Mouse (Mus musculus) lung, embryonic 16.5 days (tissue): ENCODE measurements around the gene Pgc. TPM values are rescaled to one million over a fixed set of nuclear protein-coding genes. Genes with fewer than 3 reads are reported as not detected.
A peak's percentile ranks its signal among the peaks of the same experiment; 100 is the strongest.

Source experiments
- ATAC-seq: fragments of 200-750 bp; cut with Nextera tagmentation; 2 replicates; pipeline ENCODE4 v1.8.0; 2017; ENCODE audit warnings: low read depth, mild to moderate bottlenecking, moderate library complexity
- H3K27ac ChIP-seq: fragments of 300-500 bp; sonication (generic); 2 replicates; pipeline ENCODE4 v1.5.1; 2014; ENCODE audit warnings: mild to moderate bottlenecking, control low read depth, low read length
- H3K27me3 ChIP-seq: fragments of 300-500 bp; sonication (generic); 2 replicates; pipeline ENCODE4 v1.6.1; 2014; ENCODE audit warnings: low read depth, low read length, mixed read lengths; ENCODE audit not compliant: control insufficient read depth, insufficient read depth
- H3K36me3 ChIP-seq: fragments of 300-500 bp; sonication (generic); 2 replicates; pipeline ENCODE4 v1.6.1; 2014; ENCODE audit warnings: low read length; ENCODE audit not compliant: control insufficient read depth, insufficient read depth
- H3K4me1 ChIP-seq: fragments of 300-500 bp; sonication (generic); replicated peaks from 2 replicates; pipeline ENCODE4 v1.6.1; 2014; ENCODE audit warnings: low read length, mixed read lengths; ENCODE audit not compliant: control insufficient read depth, insufficient read depth
- H3K4me2 ChIP-seq: fragments of 300-500 bp; sonication (generic); 2 replicates; pipeline ENCODE4 v1.6.1; 2014; ENCODE audit warnings: low read depth, low read length, control low read depth
- H3K4me3 ChIP-seq: fragments of 300-500 bp; sonication (generic); 2 replicates; pipeline ENCODE4 v1.5.1; 2014; ENCODE audit warnings: mild to moderate bottlenecking, low read length, control low read depth
- H3K9ac ChIP-seq: fragments of 300-500 bp; sonication (generic); 2 replicates; pipeline ENCODE4 v1.6.1; 2014; ENCODE audit warnings: low read length, control low read depth
- H3K9me3 ChIP-seq: fragments of 300-500 bp; sonication (generic); 2 replicates; pipeline ENCODE4 v1.6.1; 2016; ENCODE audit warnings: low read length; ENCODE audit not compliant: control insufficient read depth
- WGBS: fragments of 180-500 bp; shearing (Covaris S2); extraction: QIAGEN DNeasy Blood & Tissue Kit; methylation state at CpG from one replicate; pipeline ENCODE4 v1.1.7; 2014; 5-methylcytosine and 5-hydroxymethylcytosine counted together
- polyA plus RNA-seq: library from polyadenylated mRNA; unstranded; fragments of >200 nt; fragmentation: Nextera tagmentation; extraction: Ambion mirVana; gene quantifications from 2 replicates; pipeline ENCODE4 v1.2.1, GENCODE M21; 2015

Pgc gene
- polyA plus RNA-seq, result 22.5 and 26.8 TPM in 2 replicates

DNA sequence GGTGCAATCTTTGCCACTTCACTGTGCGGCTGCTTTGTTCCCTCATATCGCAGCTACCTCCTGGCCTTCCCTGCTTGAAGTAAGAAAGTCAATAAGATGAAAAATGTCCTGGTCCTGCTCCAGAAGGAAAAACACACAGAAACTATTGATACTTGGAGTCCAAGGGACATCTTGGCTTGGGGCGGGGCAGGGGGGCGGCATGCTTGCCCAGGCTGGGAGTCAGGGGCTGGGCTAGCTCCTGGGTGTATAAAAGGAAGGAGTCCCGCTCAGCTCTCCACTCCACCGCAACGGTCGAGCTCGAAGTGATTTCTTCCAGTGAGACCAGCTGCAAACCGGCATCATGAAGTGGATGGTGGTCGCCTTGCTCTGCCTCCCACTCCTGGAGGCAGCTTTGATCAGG is at the start of gene Pgc:
TSS of gene Pgc (plus strand) at position 277 of the 400 bp plus-strand sequence.
- Histone ChIP-seq H3K4me1 (no peaks in the 10 kb centered on the region), H3K27ac (no peak within 1 kb of the TSS), H3K9me3 (no peaks in the 10 kb centered on the region), H3K4me2 (peak within 1 kb of the TSS; percentile 11; the same call in 1 of the 2 replicates), H3K27me3 (no peaks in the 10 kb centered on the region), H3K4me3 (no peak within 1 kb of the TSS), H3K9ac (no peak within 1 kb of the TSS; the same call in 1 of the 2 replicates), H3K36me3 (no peaks in the 10 kb centered on the region)
- no peak for ATAC-seq
- 51% methylated on average over 11 of the region's 11 CpGs for WGBS

GRCm38 (mm10) chr17:47678238-47678637 is 48.4 kb upstream of the Pgc start:
- Histone ChIP-seq H3K27ac (no peak overlapping the region), H3K36me3 (peaks cover 13% of the 10 kb centered on the region), H3K4me3 (no peak overlapping the region), H3K4me2 (no peak overlapping the region), H3K27me3 (no peaks in the 10 kb centered on the region), H3K9ac (no peak overlapping the region), H3K4me1 (0 out of 2 replicates have a peak, but pooled peaks cover 2% of the 10 kb centered on the region), H3K9me3 (no peaks in the 10 kb centered on the region)
- peak; percentile 64; the same call in 1 of the 2 replicates for ATAC-seq
- WGBS, result 71% methylated on average over 5 of the region's 5 CpGs

- no peak for ATAC-seq
- Histone ChIP-seq H3K9ac (no peak overlapping the region), H3K27me3 (no peaks in the 10 kb centered on the region), H3K4me2 (no peak overlapping the region), H3K4me1 (0 out of 2 replicates have a peak, but pooled peaks cover 2% of the 10 kb centered on the region), H3K36me3 (peaks cover 13% of the 10 kb centered on the region), H3K4me3 (no peak overlapping the region), H3K27ac (no peak overlapping the region), H3K9me3 (no peaks in the 10 kb centered on the region)
- 61% methylated on average over 5 of the region's 5 CpGs for WGBS
Observed at GRCm38 (mm10) chr17:47678702-47679101, 47.9 kb upstream of the Pgc start.

DNA sequence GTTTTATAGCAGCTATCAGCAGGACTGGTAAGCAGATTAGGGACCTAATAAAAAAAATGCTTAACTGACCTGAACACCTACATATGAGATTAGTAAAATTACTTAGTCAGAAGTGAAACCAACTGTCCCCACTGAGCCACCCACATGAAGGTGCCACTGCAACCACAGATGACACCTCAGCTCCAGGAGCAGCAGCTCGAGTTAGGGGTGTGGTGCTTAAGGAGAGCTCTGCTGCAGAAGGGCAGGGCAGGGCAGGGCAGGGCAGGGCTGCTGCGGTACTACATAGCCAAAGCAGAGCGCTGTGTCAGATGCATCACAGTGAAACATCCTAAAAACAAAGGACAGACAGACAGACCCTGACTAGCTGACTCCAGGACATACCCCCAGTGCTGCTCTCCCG is 43.8 kb upstream of the Pgc start:
- Histone ChIP-seq H3K9ac (no peak overlapping the region), H3K4me2 (no peak overlapping the region), H3K4me3 (no peak overlapping the region), H3K9me3 (no peaks in the 10 kb centered on the region), H3K27me3 (no peaks in the 10 kb centered on the region), H3K4me1 (peaks cover 6% of the 10 kb centered on the region), H3K36me3 (peaks cover 18% of the 10 kb centered on the region), H3K27ac (no peak overlapping the region)
- no peak for ATAC-seq
- WGBS, result 76% methylated on average over 4 of the region's 4 CpGs

- peak overlapping the region; percentile 82 for H3K9ac ChIP-seq
- peak overlapping the region; percentile 77 for H3K4me3 ChIP-seq
- H3K4me1 ChIP-seq, result peaks cover 13% of the 10 kb centered on the region
- H3K9me3 ChIP-seq, result no peaks in the 10 kb centered on the region
- H3K4me2 ChIP-seq, result peak overlapping the region; percentile 68
- ATAC-seq, result peak; percentile 89
- peaks cover 5% of the 10 kb centered on the region for H3K36me3 ChIP-seq
- no peaks in the 10 kb centered on the region for H3K27me3 ChIP-seq
- WGBS, result under 1% methylated on average over 70 of the region's 70 CpGs
- peak overlapping the region; percentile 81 for H3K27ac ChIP-seq
Observed at GRCm38 (mm10) chr17:47687409-47688343, 39.0 kb upstream of the Pgc start.

GRCm38 (mm10) chr17:47688344-47688607 is 38.4 kb upstream of the Pgc start, which contains the start of gene Tomm6:
Tomm6 (minus strand) TSS chr17:47688386.
- Histone ChIP-seq H3K27me3 (no peaks in the 10 kb centered on the region), H3K9me3 (no peaks in the 10 kb centered on the region), H3K4me2 (peak within 1 kb of the TSS; percentile 68), H3K27ac (peak within 1 kb of the TSS; percentile 81), H3K36me3 (peaks cover 5% of the 10 kb centered on the region), H3K4me1 (peaks cover 13% of the 10 kb centered on the region), H3K9ac (peak within 1 kb of the TSS; percentile 82), H3K4me3 (peak within 1 kb of the TSS; percentile 77)
- 2% methylated on average over 9 of the region's 9 CpGs for WGBS
- ATAC-seq, result no peak

DNA sequence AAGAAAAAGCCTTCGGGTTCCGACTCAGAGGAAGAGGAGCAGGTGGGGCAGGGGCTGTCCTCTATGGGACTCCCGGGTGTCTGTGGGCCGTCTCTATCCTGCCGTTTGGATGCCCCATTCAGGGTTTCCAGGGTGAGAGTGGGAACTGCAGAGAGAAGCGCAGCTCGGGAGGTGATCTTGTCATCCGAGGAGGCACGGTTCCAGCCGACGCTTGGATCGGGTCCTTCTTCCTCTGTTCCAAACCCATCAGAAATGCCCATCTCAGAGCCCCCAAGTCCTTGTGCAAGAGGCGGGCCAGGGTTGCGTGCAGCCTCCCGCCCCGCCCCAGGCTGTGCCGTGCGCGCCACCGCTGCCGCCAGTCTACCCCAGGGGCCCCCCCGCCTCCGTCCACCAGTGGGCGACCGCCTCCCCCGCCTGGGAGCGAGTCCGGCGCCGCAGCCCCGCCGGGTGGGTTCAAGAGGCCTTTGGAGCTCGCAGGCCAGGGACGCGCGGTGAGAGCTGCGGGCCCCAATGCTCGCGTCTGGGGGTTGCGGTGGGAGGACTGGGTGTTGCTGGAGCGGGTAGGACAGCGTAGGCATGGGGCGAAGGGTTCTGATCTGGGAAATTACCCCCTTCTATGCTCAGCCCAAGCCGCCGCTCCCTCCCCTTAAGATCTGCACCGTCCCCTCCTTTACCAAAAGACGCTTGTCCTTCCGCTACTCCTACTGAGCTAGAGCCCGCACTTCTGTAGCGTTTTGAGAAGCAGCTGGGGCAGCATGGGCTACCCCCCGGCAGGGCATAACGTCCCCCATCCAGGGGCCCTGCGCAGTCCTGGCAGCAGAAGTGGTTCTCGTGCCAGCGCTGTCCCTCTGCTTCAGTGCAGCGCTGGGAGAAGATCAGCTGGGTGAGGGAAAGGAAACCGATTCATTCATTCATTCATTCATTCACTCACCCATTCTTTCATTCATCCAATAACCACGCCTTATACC is 37.8 kb upstream of the Pgc start, which contains the start of gene Frs3:
TSS of gene Frs3 (plus strand) at position 423 of the 968 bp plus-strand sequence.
- no peaks in the 10 kb centered on the region for H3K9me3 ChIP-seq
- peaks cover 16% of the 10 kb centered on the region for H3K4me1 ChIP-seq
- WGBS, result 1% methylated on average over 56 of the region's 58 CpGs
- H3K36me3 ChIP-seq, result peaks cover 5% of the 10 kb centered on the region
- H3K4me3 ChIP-seq, result peak within 1 kb of the TSS; percentile 77
- H3K27ac ChIP-seq, result peak within 1 kb of the TSS; percentile 81
- no peaks in the 10 kb centered on the region for H3K27me3 ChIP-seq
- peak; percentile 82 for ATAC-seq
- H3K9ac ChIP-seq, result peak within 1 kb of the TSS; percentile 82
- peak within 1 kb of the TSS; percentile 68 for H3K4me2 ChIP-seq

DNA sequence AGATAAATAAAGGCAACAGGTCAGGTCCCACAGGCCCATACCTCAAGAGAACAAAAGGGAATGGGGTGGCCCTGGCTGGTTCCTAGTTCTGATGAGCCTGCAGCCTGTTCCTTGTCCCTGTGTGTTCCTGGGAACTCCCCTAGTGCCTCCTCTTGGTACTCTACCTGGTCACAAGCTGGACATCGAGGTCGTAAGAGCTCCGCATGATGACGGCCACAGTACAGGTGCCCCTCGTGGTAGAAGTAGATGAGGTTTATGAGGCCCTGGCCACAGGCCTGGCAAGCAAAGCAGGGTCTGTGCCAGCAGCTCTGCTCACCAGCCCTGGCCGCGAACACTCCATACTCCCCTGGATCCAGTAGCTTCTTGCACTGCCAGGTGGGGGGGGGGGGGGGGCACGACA is 36.7 kb upstream of the Pgc start:
- Histone ChIP-seq H3K27ac (no peak overlapping the region), H3K9me3 (no peaks in the 10 kb centered on the region), H3K4me1 (peaks cover 21% of the 10 kb centered on the region), H3K4me3 (no peak overlapping the region), H3K4me2 (no peak overlapping the region; the same call in 1 of the 2 replicates), H3K27me3 (no peaks in the 10 kb centered on the region), H3K9ac (no peak overlapping the region), H3K36me3 (no peaks in the 10 kb centered on the region)
- 82% methylated on average over 7 of the region's 8 CpGs for WGBS
- no peak for ATAC-seq

GRCm38 (mm10) chr17:47691650-47692049 is 35.0 kb upstream of the Pgc start:
- Histone ChIP-seq H3K4me1 (peaks cover 21% of the 10 kb centered on the region), H3K27ac (no peak overlapping the region), H3K4me2 (no peak overlapping the region), H3K36me3 (no peaks in the 10 kb centered on the region), H3K9ac (no peak overlapping the region), H3K4me3 (no peak overlapping the region), H3K27me3 (no peaks in the 10 kb centered on the region), H3K9me3 (no peaks in the 10 kb centered on the region)
- WGBS, result 92% methylated on average over 3 of the region's 3 CpGs
- ATAC-seq, result no peak
